Mouse (Mus musculus) erythroblast, embryonic 14.5 days (primary cell): Measurements from ENCODE around the gene Hspd1.

Experiments
- GATA1 ChIP-seq: IDR thresholded peaks from 2 replicates; pipeline ENCODE4 v1.6.1; 2012; ENCODE audit warnings: low read length, inconsistent platforms, mixed read lengths
- TAL1 ChIP-seq: IDR thresholded peaks from 3 replicates; pipeline ENCODE4 v1.6.1; 2012; ENCODE audit warnings: low read length, inconsistent platforms, mixed read lengths

DNA sequence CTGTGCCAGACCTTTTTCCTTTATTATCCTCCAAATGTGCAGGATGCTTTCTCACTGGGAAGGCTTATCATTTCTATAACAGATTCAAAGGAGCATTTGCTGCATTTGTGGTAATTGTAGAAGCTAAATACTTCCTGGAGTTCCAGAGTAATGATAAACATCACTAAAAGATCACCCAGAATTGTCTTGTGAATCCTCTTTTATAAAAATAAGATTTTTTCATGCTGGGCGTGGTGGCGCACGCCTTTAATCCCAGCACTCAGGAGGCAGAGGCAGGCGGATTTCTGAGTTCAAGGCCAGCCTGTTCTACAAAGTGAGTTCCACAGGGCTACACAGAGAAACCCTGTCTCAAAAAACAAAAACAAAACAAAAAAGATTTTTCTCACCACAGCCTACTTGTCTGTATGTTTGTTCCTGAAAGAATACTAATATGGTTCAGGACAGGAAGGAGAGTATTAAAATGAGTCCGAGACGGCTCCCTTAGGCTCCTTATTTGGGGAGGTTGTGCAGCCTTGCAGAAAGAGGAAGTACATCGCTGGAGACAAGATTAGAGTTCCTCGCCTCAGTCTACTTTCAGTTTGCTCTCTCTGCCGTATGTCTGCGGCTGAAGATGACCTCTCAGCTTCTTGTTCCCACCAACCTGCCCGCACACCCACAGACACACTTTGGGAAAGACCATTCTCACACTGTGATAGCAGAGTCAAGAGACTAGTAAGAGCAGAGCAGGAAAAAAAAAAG is 59.4 kb downstream of the Hspd1 start:
- TF ChIP-seq GATA1 (no peak), TAL1 (no peak)
